Mouse (Mus musculus) layer of hippocampus, postnatal 14 days (tissue): Measurements from ENCODE around the gene Gmeb1. TPM values are rescaled to one million over a fixed set of nuclear protein-coding genes. Genes with fewer than 3 reads are reported as not detected.

ENCODE experiments used
- DNase-seq, 2 experiments: peaks; one replicate each; pipeline ENCODE4 v3.0.0; 2021 to 2022; ENCODE audit warnings: low spot score in 2 of 2, mixed read lengths in 1 of 2
- microRNA-seq, 2 experiments: library from miRNA; unstranded; fragments of <30 nt; microRNA quantifications; one replicate each; pipeline ENCODE4 v1.2.0; 2021
- total RNA-seq, 2 experiments: library from RNA; stranded (reverse); gene quantifications; 2 replicates each; pipeline ENCODE4 v1.2.3; 2021

Gmeb1 gene
- total RNA-seq, 2 experiments from 2014 or later: 24.2 to 26.7 TPM

- DNase-seq: no peak
These were observed 84.9 kb downstream of the Gmeb1 start for GRCm38 (mm10) chr4:132176474-132176873.

Small RNA genes lying within 50 kb of the gene (microRNA-seq; reads per million reads assigned to microRNA genes)
- 0 reads per million in 2 experiments for gene Gm22033

Other genes with a start within 250 kb of the Gmeb1 start
- gene Gm10300, start 186.9 kb downstream of the Gmeb1 start, total RNA-seq: not detected
- gene Epb41, start 186.3 kb downstream of the Gmeb1 start, total RNA-seq: 10 to 100 TPM; 28.3 to 31.3 TPM
- gene Oprd1, start 117.1 kb downstream of the Gmeb1 start, total RNA-seq: 1 to 10 TPM; 7.5 to 8.5 TPM
- 10 to 100 TPM; 46.4 to 49.5 TPM for gene Ythdf2, start 49.3 kb downstream of the Gmeb1 start, total RNA-seq
- gene Taf12, start 12.8 kb upstream of the Gmeb1 start, total RNA-seq: 10 to 100 TPM; 18.5 to 22.2 TPM
- gene Rab42, start 41.8 kb upstream of the Gmeb1 start, total RNA-seq: 1 to 10 TPM in 1 of 2 experiments, under 1 TPM in 1; 0.72 to 1.5 TPM
- gene Trnau1ap, start 67.9 kb upstream of the Gmeb1 start, total RNA-seq: 10 to 100 TPM; 19.3 to 22.3 TPM
- 10 to 100 TPM; 12.5 to 13.0 TPM for gene Rcc1, start 92.0 kb upstream of the Gmeb1 start, total RNA-seq
- gene Phactr4, start 160.9 kb upstream of the Gmeb1 start, total RNA-seq: 10 to 100 TPM in 1 of 2 experiments, 1 to 10 TPM in 1; 9.3 to 10.5 TPM
- gene Med18, start 202.3 kb upstream of the Gmeb1 start, total RNA-seq: 1 to 10 TPM; 6.6 to 7.9 TPM
- gene Sesn2, start 248.9 kb upstream of the Gmeb1 start, total RNA-seq: 10 to 100 TPM; 14.3 to 17.9 TPM